Mouse (Mus musculus): ENCODE measurements around the gene Tmem231. TPM values are rescaled to one million over a fixed set of nuclear protein-coding genes. Genes with fewer than 3 reads are reported as not detected.

Gene Tmem231
- polyA plus RNA-seq, 1 experiment = 1.2 TPM

DNA sequence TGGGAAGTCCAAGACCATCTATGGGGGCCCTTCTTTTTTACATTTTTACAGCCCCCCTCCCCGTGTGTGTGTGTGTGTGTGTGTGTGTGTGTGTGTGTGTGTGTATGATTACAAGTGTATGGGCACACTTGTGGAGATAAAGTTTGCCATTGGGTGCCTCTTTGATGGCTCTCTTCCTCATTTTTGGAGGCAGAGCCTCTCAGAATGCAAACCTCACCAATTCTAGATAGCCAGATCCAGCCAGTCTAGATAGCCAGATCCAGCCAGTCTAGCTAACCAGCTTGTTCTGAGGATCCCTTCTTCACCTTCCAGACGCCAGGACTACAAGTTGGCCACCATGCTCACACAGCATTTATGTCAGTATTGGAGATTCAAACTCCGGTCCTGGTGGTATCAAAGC lies 62.4 kb downstream of the Tmem231 start:
- DNase-seq (ENCODE audit: low read depth, low spot score) = no peak
- 85% methylated on average over 3 of the region's 3 CpGs for WGBS

DNA sequence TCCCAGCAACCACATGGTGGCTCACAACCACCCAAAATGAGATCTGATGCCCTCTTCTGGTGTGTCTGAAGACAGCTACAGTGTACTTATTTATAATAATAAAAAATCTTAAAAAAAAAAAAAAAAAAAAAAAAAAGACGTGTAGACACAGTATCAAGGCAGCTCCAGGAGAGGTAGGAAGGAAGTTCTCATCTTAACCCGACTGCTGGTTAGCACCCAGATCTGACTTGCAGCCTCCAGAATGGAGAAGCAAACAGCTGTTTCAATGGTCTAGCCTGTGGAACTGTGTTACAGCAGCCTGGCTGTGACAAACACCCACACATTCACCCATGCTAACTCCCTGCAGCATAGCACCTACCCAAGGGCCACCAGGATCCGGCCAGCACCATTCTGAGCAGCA lies 63.3 kb downstream of the Tmem231 start:
- WGBS = 81% methylated on average over 3 of the region's 3 CpGs
- DNase-seq (ENCODE audit: low read depth, low spot score) = no peak

DNA sequence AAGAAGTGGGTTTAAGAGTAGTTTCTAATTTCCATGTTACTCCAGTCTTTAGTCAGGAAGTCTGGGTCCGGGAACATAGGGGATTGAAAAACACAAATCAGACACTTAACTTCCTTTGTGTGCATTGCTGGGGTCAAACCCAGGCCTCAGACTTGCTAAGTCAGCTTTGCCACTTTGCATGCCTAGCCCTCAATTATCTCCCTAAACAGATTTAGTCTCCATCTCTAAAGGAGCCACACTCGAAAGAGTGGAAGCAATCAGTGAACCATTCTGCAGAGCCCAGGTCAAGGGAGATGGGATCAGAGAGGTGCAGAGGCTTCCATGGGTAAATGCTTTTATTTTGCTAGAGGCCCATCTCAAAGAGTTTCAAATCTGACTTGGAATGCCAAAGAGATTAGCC lies 65.0 kb downstream of the Tmem231 start:
- WGBS = 66% methylated on average over 2 of the region's 2 CpGs
- no peak for DNase-seq (ENCODE audit: low read depth, low spot score)

DNA sequence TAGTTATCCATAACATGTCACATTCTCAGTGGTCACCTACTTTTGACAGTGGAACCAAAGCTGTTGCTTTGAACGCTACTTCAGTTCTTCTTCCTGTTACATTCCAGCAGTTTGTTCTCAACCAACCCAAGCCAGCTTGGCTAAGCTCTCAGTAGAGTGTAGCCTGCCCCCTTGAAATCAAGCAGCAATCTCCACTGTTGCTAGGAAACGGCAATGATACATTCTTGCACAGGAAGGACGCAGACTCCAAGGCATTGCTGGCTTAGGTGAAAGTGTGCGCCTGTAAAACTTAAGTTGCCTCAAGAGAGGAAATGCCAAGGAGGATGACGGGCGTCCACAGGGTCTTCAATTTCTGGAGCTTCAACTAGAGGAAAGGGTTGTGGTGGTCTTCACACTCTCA lies 67.8 kb downstream of the Tmem231 start:
- WGBS = 87% methylated on average over 6 of the region's 6 CpGs
- no peak for DNase-seq (ENCODE audit: low read depth, low spot score)

DNA sequence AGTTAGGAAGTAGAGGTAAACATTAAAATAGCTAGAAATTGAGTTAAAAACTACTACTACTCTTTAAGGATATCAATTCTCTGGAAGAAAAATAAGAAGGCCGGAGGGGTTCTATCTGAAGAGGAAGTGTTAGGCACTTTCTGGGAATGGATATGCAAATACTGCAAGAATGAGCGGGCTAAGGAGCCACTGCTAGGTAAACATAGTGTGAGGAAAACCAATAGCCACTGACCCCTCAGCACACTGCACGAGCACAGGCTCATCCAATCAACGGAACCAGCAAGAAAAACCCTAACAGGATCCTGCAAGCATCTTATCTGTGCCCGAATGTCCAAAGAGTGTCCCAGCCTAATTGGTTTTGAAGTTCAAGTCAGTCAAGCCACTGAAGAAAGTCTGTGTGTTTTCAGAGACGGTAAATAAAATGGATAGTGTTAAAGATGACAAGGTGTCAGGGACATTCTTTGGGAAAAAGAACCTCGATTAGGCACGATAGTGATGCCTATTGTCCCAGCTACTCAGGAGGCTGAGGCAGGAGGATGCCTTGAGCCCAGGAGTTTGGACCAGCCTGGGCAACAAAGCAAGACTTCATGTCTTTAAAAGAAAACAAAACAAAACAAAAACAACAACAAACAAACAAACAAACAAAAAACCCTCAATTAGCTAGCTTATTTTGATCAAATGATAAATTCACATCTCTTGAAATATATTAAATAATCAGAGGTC lies 68.4 kb downstream of the Tmem231 start:
- 75% methylated on average over 8 of the region's 8 CpGs for WGBS
- no peak for DNase-seq (ENCODE audit: low read depth, low spot score)

DNA sequence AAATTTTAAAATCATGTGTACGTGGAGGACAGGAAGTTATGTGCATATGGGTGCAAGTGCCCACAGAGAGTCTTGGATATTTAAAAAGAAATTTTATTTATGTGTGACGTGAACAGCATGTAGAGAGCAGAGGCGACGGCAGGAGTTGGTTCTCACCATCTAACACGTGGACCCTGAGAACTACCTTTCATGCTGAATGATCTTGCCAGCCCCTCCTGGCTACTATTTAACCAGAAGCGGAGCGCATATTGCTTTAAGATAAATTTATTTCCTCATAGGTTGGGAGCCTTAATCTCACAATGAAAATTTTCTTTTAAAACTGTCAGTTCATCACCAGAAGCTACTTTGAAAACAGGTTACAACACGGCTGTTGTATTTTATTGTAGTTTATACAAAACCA lies 69.0 kb downstream of the Tmem231 start:
- 66% methylated on average over 8 of the region's 8 CpGs for WGBS
- DNase-seq (ENCODE audit: low read depth, low spot score) = no peak

DNA sequence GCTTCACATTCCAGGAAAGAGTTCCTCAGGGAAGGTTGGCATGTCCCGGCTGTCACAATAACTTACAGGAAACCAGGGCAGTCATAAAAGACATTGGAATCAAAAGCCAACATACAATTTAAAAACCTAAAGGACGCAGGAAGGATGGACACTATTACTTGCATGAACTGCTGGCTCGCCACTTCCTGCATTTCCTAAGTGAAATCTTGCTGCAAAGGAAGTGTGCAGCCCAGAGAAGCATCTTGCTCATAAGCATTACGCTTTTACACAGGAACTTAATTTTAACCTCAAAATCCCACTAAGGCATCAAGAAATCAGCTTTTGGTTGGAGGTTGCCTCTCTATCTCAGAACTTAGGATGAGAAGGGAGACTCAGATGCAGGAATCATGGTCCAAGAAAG lies 70.4 kb downstream of the Tmem231 start:
- 74% methylated on average over 4 of the region's 4 CpGs for WGBS
- no peak for DNase-seq (ENCODE audit: low read depth, low spot score)

Other genes with a start within 250 kb of the Tmem231 start
- 4.0 and 6.1 TPM in 2 replicates for gene Ctrb1, start 242.9 kb downstream of the Tmem231 start, polyA plus RNA-seq (2012; rRNA removed)
- 77.4 and 114 TPM in 2 replicates for gene Bcar1, start 190.1 kb downstream of the Tmem231 start, polyA plus RNA-seq (2012; rRNA removed)
- gene Cfdp1, start 79.6 kb downstream of the Tmem231 start, polyA plus RNA-seq (2012; rRNA removed) = 5.5 and 5.7 TPM in 2 replicates
- 9.0 and 13.2 TPM in 2 replicates for gene Tmem170, start 57.1 kb downstream of the Tmem231 start, polyA plus RNA-seq (2012; rRNA removed)
- 0.15 and 0.20 TPM in 2 replicates for gene Chst5, start 23.4 kb downstream of the Tmem231 start, polyA plus RNA-seq (2012; rRNA removed)
- 43.1 and 49.7 TPM in 2 replicates for gene Gabarapl2, start 6.8 kb upstream of the Tmem231 start, polyA plus RNA-seq (2012; rRNA removed)
- gene Adat1, start 58.4 kb upstream of the Tmem231 start, polyA plus RNA-seq (2012; rRNA removed) = 1.7 and 2.2 TPM in 2 replicates
- 68.3 and 79.5 TPM in 2 replicates for gene Kars, start 77.4 kb upstream of the Tmem231 start, polyA plus RNA-seq (2012; rRNA removed)
- gene Terf2ip, start 77.5 kb upstream of the Tmem231 start, polyA plus RNA-seq (2012; rRNA removed) = 4.4 and 5.7 TPM in 2 replicates
- not detected in 2 replicates for gene Gm6793, start 81.2 kb upstream of the Tmem231 start, polyA plus RNA-seq (2012; rRNA removed)